Mouse (Mus musculus): ENCODE measurements around the gene Il5.

DNA sequence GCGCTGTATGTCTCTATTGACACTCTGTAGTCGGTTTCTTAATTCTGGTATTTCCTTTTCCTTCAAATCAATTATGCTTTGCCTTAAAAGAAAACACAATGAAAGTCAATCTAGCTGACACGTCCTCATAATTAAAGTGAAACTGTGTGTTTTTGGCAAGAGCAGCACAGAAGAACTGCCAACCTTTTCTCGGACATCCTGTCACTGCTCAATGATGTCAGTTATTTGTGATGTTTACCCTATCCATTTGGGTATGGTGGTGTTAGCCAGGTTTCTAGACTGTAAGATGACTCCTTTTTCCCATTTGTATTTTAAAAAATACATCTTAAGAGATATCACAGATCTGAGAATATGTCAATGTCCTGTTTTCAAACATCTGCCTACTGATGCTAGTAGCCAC is 40.5 kb upstream of the Il5 start:
- no peak for TF ChIP-seq CTCF (IDR thresholded peaks at IDR 0.05; ENCODE audit: low read depth, low read length)
- TF ChIP-seq POLR2A (IDR thresholded peaks at IDR 0.05; ENCODE audit: borderline replicate concordance, low read depth, low read length): no peak

Measured in bone marrow macrophage, adult 2 months (primary cell).